Comparison of ENCODE assay signal across 9 mouse cellular contexts in genomic region chr9:98954391-98955102, GRCm38 (mm10). TPM values are rescaled to one million over a fixed set of nuclear protein-coding genes. Genes with fewer than 3 reads are reported as not detected.
DNase-seq lines count a peak whose midpoint lies in the region; ATAC-seq lines count a peak whose summit lies in the region.
"Had no signal": no experiment of that assay in that cellular context is flagged by ENCODE, and none has a peak within 500 bp of the region (broad histone marks: within the 10 kb centered on the region; RNA-seq: fewer than 3 reads in every experiment).

No protein-coding gene starts in this region.

- H3K4me3 ChIP-seq in lung, embryonic 16.5 days (ENCODE audit: low read length) = peak overlapping the region; percentile 48
- H3K4me3 ChIP-seq in forebrain, embryonic 12.5 days (replicated peaks) = peak overlapping the region; percentile 49
- H3K4me3 ChIP-seq in limb, embryonic 15.5 days = peak overlapping the region; percentile 46
- peak overlapping the region; percentile 33 for H3K4me3 ChIP-seq in stomach, embryonic 15.5 days (replicated peaks)

- no peak overlapping the region for H3K9ac ChIP-seq in lung, embryonic 16.5 days (ENCODE audit: low read length)
- H3K9ac ChIP-seq in forebrain, embryonic 12.5 days = no peak overlapping the region
- no peak overlapping the region for H3K9ac ChIP-seq in limb, embryonic 15.5 days
- no peak overlapping the region for H3K9ac ChIP-seq in stomach, embryonic 15.5 days

- no peaks in the 10 kb centered on the region for H3K36me3 ChIP-seq in lung, embryonic 16.5 days (ENCODE audit: control insufficient read depth, insufficient read depth, low read length)
- H3K36me3 ChIP-seq in forebrain, embryonic 12.5 days (replicated peaks) = no peaks in the 10 kb centered on the region
- no peaks in the 10 kb centered on the region for H3K36me3 ChIP-seq in limb, embryonic 15.5 days
- H3K36me3 ChIP-seq in stomach, embryonic 15.5 days = no peaks in the 10 kb centered on the region

- no peak for DNase-seq in lung, postnatal 25 days (ENCODE audit: low spot score)
- no peak for DNase-seq in cerebellum, postnatal 36 days
- no peak for DNase-seq in right cerebral cortex, adult 18-20 months

- no peaks in the 10 kb centered on the region for H3K9me3 ChIP-seq in lung, embryonic 16.5 days (ENCODE audit: control insufficient read depth, low read length)
- no peaks in the 10 kb centered on the region for H3K9me3 ChIP-seq in forebrain, embryonic 12.5 days
- H3K9me3 ChIP-seq in limb, embryonic 15.5 days = no peaks in the 10 kb centered on the region
- no peaks in the 10 kb centered on the region for H3K9me3 ChIP-seq in stomach, embryonic 15.5 days

- WGBS in lung, embryonic 16.5 days = 2% methylated on average over 33 of the region's 33 CpGs
- WGBS in forebrain, embryonic 12.5 days = 1% methylated on average over 33 of the region's 33 CpGs
- 2% methylated on average over 33 of the region's 33 CpGs for WGBS in limb, embryonic 15.5 days
- 3% methylated on average over 33 of the region's 33 CpGs for WGBS in stomach, embryonic 15.5 days

- ATAC-seq in lung, embryonic 16.5 days (ENCODE audit: low read depth) = peak; percentile 7; the same call in 1 of the 2 replicates
- ATAC-seq in forebrain, embryonic 12.5 days (ENCODE audit: low FRiP score) = no peak
- no peak for ATAC-seq in limb, embryonic 15.5 days (ENCODE audit: insufficient number of reproducible peaks, low FRiP score, low TSS enrichment, low read depth)
- ATAC-seq in stomach, embryonic 15.5 days (ENCODE audit: insufficient read depth, low FRiP score, low read depth) = no peak
- no peak for ATAC-seq in inflammation-experienced regulatory T-cells, adult 6 months

- no peak overlapping the region for H3K27ac ChIP-seq in lung, embryonic 16.5 days (ENCODE audit: low read length)
- H3K27ac ChIP-seq in forebrain, embryonic 12.5 days = 0 out of 2 replicates have a peak overlapping the region, but pooled peaks have one; percentile 31
- no peak overlapping the region for H3K27ac ChIP-seq in limb, embryonic 15.5 days
- H3K27ac ChIP-seq in stomach, embryonic 15.5 days = no peak overlapping the region

- peak overlapping the region; percentile 70 for H3K4me2 ChIP-seq in lung, embryonic 16.5 days (ENCODE audit: low read depth, low read length)
- H3K4me2 ChIP-seq in forebrain, embryonic 12.5 days = peak overlapping the region; percentile 87
- peak overlapping the region; percentile 90 for H3K4me2 ChIP-seq in limb, embryonic 15.5 days
- peak overlapping the region; percentile 72 for H3K4me2 ChIP-seq in stomach, embryonic 15.5 days

- H3K4me1 ChIP-seq in lung, embryonic 16.5 days (replicated peaks; ENCODE audit: control insufficient read depth, insufficient read depth, low read length) = peaks cover 20% of the 10 kb centered on the region
- peaks cover 33% of the 10 kb centered on the region for H3K4me1 ChIP-seq in forebrain, embryonic 12.5 days
- peaks cover 40% of the 10 kb centered on the region for H3K4me1 ChIP-seq in limb, embryonic 15.5 days
- peaks cover 27% of the 10 kb centered on the region for H3K4me1 ChIP-seq in stomach, embryonic 15.5 days

- peaks cover 89% of the 10 kb centered on the region for H3K27me3 ChIP-seq in lung, embryonic 16.5 days (ENCODE audit: control insufficient read depth, insufficient read depth, low read depth, low read length)
- peaks cover 92% of the 10 kb centered on the region for H3K27me3 ChIP-seq in forebrain, embryonic 12.5 days
- peaks cover 92% of the 10 kb centered on the region for H3K27me3 ChIP-seq in limb, embryonic 15.5 days
- peaks cover 94% of the 10 kb centered on the region for H3K27me3 ChIP-seq in stomach, embryonic 15.5 days (replicated peaks)

RNA-seq across cellular contexts. Expression of gene Foxl2, which starts 0.5 kb away (rescaled TPM):
- not detected in 2 replicates for polyA plus RNA-seq in lung, embryonic 16.5 days (2015; fragmentation: Nextera tagmentation; extraction: Ambion mirVana)
- polyA plus RNA-seq in forebrain, embryonic 12.5 days (2016; fragmentation: Nextera tagmentation; extraction: Ambion mirVana) = 1.5 and 2.2 TPM in 2 replicates
- 0.05 and 0.12 TPM in 2 replicates for polyA plus RNA-seq in limb, embryonic 15.5 days (2015; fragmentation: Nextera tagmentation; extraction: Ambion mirVana)
- polyA plus RNA-seq in stomach, embryonic 15.5 days (2015; fragmentation: Nextera tagmentation; extraction: Ambion mirVana) = not detected in 2 replicates
- polyA plus RNA-seq in inflammation-experienced regulatory T-cells, adult 6 months (2017; shearing (Covaris generic)) = not detected
- polyA plus RNA-seq: large intestine, adult 2 months had no signal

RNA-seq across cellular contexts. Expression of gene Faim, which starts 31.6 kb away (rescaled TPM):
- 37.6 and 38.7 TPM in 2 replicates for polyA plus RNA-seq in lung, embryonic 16.5 days (2015; fragmentation: Nextera tagmentation; extraction: Ambion mirVana)
- polyA plus RNA-seq in forebrain, embryonic 12.5 days (2016; fragmentation: Nextera tagmentation; extraction: Ambion mirVana) = 85.7 and 87.5 TPM in 2 replicates
- 33.0 and 34.0 TPM in 2 replicates for polyA plus RNA-seq in limb, embryonic 15.5 days (2015; fragmentation: Nextera tagmentation; extraction: Ambion mirVana)
- polyA plus RNA-seq in stomach, embryonic 15.5 days (2015; fragmentation: Nextera tagmentation; extraction: Ambion mirVana) = 41.5 and 42.1 TPM in 2 replicates
- polyA plus RNA-seq in inflammation-experienced regulatory T-cells, adult 6 months (2017; shearing (Covaris generic)) = 10 to 100 TPM; 51.4 to 76.6 (median 60.3) TPM

RNA-seq across cellular contexts. Expression of gene 7420426K07Rik, which starts 51.6 kb away (rescaled TPM):
- not detected in 2 replicates for polyA plus RNA-seq in lung, embryonic 16.5 days (2015; fragmentation: Nextera tagmentation; extraction: Ambion mirVana)
- not detected in 2 replicates for polyA plus RNA-seq in forebrain, embryonic 12.5 days (2016; fragmentation: Nextera tagmentation; extraction: Ambion mirVana)
- not detected in 2 replicates for polyA plus RNA-seq in limb, embryonic 15.5 days (2015; fragmentation: Nextera tagmentation; extraction: Ambion mirVana)
- not detected in 2 replicates for polyA plus RNA-seq in stomach, embryonic 15.5 days (2015; fragmentation: Nextera tagmentation; extraction: Ambion mirVana)
- polyA plus RNA-seq in inflammation-experienced regulatory T-cells, adult 6 months (2017; shearing (Covaris generic)) = not detected
- polyA plus RNA-seq: large intestine, adult 2 months had no signal
